Mouse (Mus musculus): ENCODE measurements at regions not wholly inside any gene's neighbourhood (a gene's known extent, or its start where the extent isn't known, plus 50 kb on each side); places are given as distances from the start of the nearest gene placed in this dataset.

- TF ChIP-seq CTCF (conservative IDR thresholded peaks at IDR 0.05 in 1 of 2, IDR thresholded peaks at IDR 0.05 in 1 of 2; ENCODE audit: low read depth in 2 of 2, low read length in 2 of 2) (no peak), MAZ (IDR thresholded peaks at IDR 0.05; ENCODE audit: low read depth, low read length) (no peak), CHD2 (IDR thresholded peaks at IDR 0.05; ENCODE audit: low read length) (no peak), KAT2A (IDR thresholded peaks at IDR 0.05; ENCODE audit: insufficient replicate concordance, low read length) (no peak), EP300 (IDR thresholded peaks at IDR 0.05; ENCODE audit: low read length) (no peak), SMC3 (IDR thresholded peaks at IDR 0.05; ENCODE audit: low read depth, low read length) (no peak), POLR2A (IDR thresholded peaks at IDR 0.05; ENCODE audit: low read depth, low read length) (no peak), UBTF (IDR thresholded peaks at IDR 0.05; ENCODE audit: low read depth, low read length) (no peak), USF1 (IDR thresholded peaks at IDR 0.05; ENCODE audit: low read depth, low read length) (no peak), HCFC1 (IDR thresholded peaks at IDR 0.05; ENCODE audit: low read depth, low read length) (no peak)
Observed at GRCm38 (mm10) chr10:120632071-120632470, 155.8 kb upstream of the Hmga2 start.

All from CH12.LX (cell line).